Mouse (Mus musculus): Measurements from ENCODE around the gene Crybb3.

Crybb3 gene

GRCm38 (mm10) chr5:113105035-113105434 lies 23.7 kb upstream of the Crybb3 start:
- no peak for DNase-seq (ENCODE audit: low read depth, low spot score)

- no peak for DNase-seq (ENCODE audit: low read depth, low spot score)
Observed at GRCm38 (mm10) chr5:113102455-113102854, 21.1 kb upstream of the Crybb3 start.

DNA sequence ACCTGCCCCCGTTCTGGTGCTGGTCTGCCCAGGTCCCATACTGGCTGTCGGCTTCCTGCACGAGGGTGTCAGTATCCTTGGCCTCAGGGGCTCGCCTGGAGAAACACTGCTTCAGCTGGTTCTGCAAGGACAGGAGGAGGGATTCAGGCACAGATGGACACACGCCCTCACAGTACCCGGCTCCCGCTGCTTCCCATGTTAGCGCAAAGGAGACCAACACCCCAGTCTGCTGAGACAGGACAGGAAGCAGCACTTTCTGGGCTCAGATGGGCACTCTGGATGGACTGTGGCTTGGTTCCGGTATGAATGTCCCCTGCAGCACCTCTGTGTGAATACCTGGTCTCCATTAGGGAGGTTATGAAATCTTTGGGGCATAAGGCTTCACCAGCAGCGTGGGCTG lies 20.1 kb upstream of the Crybb3 start:
- DNase-seq (ENCODE audit: low read depth, low spot score): no peak

DNA sequence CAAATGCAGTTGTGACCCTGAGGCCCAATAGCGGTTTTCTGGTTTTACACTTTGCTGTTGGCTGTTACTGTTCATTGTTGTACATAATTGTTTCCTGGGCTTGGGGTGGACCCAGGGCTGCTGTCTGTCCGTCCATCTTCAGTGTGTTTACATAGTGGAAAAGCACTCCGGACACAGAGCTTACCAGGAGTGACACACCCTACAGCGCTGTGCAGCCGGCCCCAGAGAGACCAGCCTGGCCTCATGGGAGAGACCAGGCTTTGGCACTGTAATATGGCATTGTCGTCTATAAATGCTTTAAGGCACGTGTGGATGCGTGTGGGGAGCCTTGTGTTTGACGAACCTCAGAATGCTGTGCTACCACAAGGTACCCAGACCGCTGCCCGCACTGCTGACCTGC lies 19.0 kb upstream of the Crybb3 start:
- no peak for DNase-seq (ENCODE audit: low read depth, low spot score)

DNA sequence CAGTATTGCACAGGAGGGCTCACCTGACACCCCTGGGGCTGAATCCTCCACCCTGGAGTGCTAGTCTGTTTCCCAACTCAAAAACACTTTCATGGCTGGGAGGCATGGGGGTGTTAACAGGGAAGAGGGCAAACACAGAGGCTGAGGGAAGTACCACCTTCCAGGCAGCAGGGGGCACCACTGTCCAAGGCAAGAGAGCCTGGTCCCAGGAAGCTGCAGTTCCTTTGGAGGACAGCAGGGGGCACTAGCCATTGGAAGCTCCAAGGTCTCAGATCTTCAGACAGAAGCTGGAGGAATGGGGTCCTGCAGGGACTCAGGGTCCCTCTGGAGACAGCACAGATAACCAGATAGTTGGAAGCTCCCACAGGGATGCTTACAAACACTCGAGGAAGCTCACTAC lies 18.2 kb upstream of the Crybb3 start:
- peak; percentile 70 for DNase-seq (ENCODE audit: low read depth, low spot score)

DNA sequence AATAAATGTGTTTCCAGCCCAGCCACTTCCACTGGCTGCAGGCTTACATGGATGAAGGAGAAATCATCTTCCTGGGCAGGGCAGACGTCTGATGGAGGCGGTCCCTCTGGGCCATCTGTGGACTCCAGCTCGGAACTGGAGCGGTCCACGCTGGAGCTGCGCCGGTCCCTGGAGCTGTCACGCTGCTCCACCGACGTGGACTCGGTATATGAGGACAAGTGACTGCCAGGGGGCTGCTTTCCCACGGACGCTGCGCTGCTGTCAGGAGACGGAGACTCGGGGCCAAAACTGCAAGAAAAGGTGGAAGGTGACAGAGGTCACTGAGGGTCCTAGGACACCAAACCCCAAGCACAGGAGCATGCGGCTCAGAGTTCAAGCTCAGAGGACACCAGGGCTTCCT lies 16.2 kb upstream of the Crybb3 start:
- DNase-seq (ENCODE audit: low read depth, low spot score): no peak

DNA sequence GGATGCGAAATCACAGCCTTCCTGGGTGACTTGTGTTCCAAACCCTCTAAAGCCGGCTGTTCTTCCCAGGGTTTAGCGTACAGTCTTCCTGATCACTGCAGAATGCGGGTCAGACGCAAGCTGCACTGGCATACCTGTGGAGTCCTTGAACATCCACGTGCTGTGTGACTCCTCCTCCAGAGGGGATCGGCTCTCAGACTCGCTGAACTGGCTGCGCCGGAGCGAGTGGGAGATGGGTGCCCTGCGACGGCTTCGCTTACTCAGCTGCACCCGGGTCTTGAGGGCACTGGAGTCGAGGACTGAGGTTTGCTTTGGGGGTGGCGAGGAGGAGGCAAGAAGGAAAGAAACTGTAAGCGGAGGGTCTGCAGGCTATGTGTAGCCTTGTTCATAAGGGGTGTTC lies 14.1 kb upstream of the Crybb3 start:
- no peak for DNase-seq (ENCODE audit: low read depth, low spot score)

DNA sequence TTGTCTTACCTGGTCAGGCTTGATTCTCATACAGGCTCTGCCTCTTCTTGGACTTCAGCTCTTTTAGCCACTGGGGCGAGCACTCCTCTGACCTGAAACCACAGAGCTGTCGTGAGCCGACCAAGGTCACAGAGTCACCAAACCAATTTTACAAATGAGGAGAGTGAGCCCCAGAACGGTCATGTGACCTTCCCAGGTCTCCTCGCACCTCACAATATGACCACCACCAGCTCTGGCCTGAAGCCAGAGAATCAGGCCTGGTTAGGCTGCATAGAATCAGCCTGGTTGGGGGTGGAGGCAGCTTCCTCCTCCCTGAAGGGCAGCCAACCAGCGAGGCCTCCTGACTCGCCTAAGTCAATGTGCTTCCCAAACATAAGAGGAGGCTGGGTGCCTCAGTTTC lies 11.0 kb upstream of the Crybb3 start:
- DNase-seq (ENCODE audit: low read depth, low spot score): no peak

- no peak for DNase-seq (ENCODE audit: low read depth, low spot score)
Observed at GRCm38 (mm10) chr5:113091162-113091561, 9.8 kb upstream of the Crybb3 start.

DNA sequence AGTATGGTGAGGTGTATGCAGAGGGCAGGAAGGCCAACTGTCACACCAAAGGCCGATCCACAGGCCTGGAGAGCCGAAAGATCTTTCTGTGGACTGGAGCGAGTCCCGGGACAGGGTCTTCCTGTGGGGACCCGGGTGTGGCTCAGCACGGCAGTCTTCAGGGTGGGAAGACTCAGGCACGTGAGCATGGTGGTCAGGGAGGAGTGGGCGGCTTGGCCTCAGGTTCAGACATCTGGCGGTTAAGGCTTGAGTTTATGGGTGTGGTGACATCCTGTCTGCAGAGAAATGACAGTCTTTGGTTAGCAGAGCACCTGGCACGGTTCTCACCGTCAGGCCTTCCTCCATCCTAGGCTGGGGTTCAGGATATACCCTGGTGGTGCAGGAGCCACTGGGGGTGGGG lies 9.4 kb upstream of the Crybb3 start:
- DNase-seq (ENCODE audit: low read depth, low spot score): no peak

- no peak for DNase-seq (ENCODE audit: low read depth, low spot score)
Observed at GRCm38 (mm10) chr5:113090077-113090690, 8.8 kb upstream of the Crybb3 start.

DNA sequence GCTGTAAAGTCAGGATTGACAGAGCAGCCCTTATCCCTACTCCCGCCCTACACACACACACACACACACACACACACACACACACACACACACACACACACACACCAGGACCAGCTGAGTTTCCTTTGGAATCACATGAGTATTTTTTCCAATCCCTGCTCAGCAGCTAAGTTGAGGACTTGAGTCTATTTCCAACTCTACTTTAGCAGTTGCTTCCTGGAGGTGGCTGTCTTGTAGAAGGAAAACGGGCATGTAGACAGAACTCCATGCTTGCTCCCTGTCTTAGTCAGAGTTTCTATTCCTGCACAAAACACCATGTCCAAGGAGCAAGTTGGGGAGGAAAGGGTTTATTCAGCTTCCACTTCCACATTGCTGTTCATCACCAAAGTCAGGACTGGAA lies 6.1 kb upstream of the Crybb3 start:
- peak; percentile 56 for DNase-seq (ENCODE audit: low read depth, low spot score)

GRCm38 (mm10) chr5:113086990-113087389 lies 5.6 kb upstream of the Crybb3 start:
- DNase-seq (ENCODE audit: low read depth, low spot score): no peak

DNA sequence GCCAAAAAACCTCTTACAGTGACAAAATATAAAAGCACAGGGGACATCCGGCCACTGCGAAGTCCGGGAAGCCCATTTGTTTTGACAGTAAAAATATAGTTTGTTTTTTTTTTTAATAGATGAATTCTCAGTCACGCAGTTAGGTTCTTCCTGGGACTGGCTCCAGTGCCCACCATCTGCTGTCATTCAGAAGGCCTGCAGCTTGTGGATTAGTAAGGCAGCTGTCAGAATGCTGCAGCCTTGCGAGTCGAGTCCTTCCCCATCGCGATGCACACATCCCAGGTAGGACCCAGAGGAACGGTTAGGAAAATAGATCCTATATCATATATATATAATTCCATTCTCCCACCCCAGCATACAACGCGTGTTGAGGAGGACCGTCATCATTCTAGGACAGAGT lies 5.1 kb upstream of the Crybb3 start:
- no peak for DNase-seq (ENCODE audit: low read depth, low spot score)

- DNase-seq (ENCODE audit: low read depth, low spot score): no peak
Observed at GRCm38 (mm10) chr5:113085931-113086330, 4.5 kb upstream of the Crybb3 start.

DNA sequence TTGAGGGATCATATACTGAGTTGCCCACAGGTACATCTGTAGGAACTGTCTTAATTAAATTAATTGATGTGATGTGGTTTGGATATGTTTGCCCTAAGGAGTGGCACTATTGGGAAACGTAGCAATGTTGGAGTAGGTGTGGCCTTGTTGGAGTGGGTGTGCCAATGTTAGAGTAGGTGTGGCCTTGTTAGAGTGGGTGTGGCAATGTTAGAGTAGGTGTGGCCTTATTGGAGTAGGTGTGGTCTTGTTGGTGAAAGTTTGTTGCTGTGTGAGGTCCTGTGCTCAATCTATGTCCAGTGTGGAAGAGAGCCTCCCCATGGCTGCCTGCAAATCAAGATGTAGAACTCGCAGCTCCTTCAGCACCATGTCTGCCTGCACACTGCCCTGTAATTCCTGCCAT lies 2.9 kb upstream of the Crybb3 start:
- no peak for DNase-seq (ENCODE audit: low read depth, low spot score)

DNA sequence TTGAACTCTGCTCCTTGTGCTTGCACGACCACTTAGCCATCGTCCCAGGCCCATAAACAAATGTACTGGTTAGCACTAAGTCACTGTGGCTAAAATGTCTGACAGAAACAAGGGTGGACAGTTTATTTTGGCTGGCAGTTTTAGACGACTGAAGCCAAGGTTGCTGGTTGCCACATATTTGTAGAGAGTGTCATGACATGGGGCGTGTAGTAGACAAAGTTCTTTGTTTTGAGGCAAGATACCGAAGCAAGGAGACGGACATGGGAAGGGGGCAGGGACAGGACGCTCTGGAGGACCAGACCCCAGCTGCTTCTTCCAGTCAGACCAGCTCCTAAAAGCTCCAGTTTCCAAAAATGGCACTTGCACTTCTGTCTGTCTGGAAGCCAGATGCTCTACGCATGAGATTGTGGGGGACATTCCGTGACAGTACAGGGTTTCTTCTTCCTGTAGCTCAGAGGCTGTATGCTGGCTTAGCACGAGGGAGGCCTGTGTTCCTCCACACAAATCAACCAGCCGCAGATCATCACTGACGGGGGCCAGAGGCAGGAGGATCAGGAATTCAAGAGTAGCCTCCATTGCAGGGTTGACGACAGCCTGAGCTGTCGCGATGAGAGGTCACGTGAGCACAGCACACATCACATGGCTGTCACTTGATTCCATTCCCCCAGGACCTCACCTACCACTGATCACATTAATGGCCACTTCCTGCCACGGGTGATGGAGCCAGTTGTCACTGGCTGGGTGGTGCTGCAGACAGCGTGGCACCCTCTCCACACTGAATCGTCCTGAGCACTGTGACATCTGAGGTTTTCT lies 1.2 kb upstream of the Crybb3 start:
- no peak for DNase-seq (ENCODE audit: low read depth, low spot score)

GRCm38 (mm10) chr5:113081020-113081419 lies 364 bp downstream of the Crybb3 start:
- no peak for DNase-seq (ENCODE audit: low read depth, low spot score)

DNA sequence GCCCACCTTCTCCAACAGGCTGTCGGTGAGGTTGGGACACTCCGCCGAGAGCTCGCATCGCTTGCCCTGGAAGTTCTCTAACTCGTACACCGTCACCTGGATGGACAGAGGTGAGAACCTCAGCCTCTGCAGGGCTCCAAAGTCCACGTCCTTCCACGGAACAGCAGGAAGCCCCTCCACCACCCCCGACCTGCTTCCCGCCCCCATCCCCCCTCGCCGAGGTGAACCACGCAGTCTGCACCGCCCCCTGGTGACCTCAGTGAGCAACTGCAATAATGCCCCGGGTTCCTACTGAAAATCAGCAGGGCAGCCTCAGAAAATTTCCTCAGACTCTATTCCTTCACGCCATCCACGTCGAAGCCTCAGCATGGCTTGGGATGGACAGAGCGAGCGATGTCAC lies 1.6 kb downstream of the Crybb3 start:
- DNase-seq (ENCODE audit: low read depth, low spot score): no peak

- DNase-seq (ENCODE audit: low read depth, low spot score): no peak
Observed at GRCm38 (mm10) chr5:113078686-113079085, 2.7 kb downstream of the Crybb3 start.

GRCm38 (mm10) chr5:113070017-113070416 lies 11.4 kb downstream of the Crybb3 start, which contains the start of gene Crybb2:
Gene Crybb2 (minus strand): TSS chr5:113070117.
- no peak for DNase-seq (ENCODE audit: low read depth, low spot score)

GRCm38 (mm10) chr5:113054308-113054707 lies 27.1 kb downstream of the Crybb3 start:
- no peak for DNase-seq (ENCODE audit: low read depth, low spot score)

DNA sequence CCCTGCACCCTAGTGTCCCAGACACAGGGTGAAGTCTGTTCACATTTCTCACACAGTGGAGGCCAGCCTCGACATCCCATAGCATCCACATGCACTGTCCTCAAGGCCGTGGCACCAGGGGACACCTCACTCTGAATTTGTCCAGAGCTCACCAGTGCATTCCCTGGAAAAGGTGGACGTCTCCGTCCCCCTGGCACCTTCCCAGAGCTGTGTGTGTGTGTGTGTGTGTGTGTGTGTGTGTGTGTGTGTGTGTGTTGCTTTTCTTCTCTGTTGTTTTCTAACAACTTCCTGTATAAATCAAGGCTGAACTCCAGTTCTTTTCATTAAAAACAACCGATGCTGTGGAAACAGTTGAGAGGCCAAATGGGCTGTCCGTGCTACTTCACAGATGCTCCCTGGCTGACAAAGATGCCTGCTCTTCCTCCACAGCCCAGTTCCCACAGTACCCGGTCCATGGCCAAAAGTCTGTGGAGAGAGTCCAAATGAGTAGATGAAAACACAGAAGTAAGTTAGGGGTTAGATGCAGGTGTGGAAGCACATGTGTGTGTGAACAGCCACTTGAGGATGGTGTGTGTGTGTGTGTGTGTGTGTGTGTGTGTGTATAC lies 30.7 kb downstream of the Crybb3 start:
- no peak for DNase-seq (ENCODE audit: low read depth, low spot score)

Measured in telencephalon, adult 2 months (tissue).